Mouse (Mus musculus) small intestine, adult 2 months (tissue): ENCODE data around the gene Gm43517.

Experiments
- CTCF ChIP-seq: fragments of 200-500 bp; IDR thresholded peaks from 2 replicates; pipeline ENCODE4 v1.5.1; 2012; ENCODE audit warnings: low read depth, mild to moderate bottlenecking, control low read depth, inconsistent platforms, low read length, moderate library complexity, mixed read lengths; ENCODE audit not compliant: insufficient replicate concordance, insufficient read length; ENCODE audit errors: extremely low read depth
- POLR2A ChIP-seq: fragments of 200-500 bp; IDR thresholded peaks from 2 replicates; pipeline ENCODE4 v1.6.1; 2012; ENCODE audit warnings: low read depth, mild to moderate bottlenecking, control low read depth, inconsistent platforms, low read length, moderate library complexity

DNA sequence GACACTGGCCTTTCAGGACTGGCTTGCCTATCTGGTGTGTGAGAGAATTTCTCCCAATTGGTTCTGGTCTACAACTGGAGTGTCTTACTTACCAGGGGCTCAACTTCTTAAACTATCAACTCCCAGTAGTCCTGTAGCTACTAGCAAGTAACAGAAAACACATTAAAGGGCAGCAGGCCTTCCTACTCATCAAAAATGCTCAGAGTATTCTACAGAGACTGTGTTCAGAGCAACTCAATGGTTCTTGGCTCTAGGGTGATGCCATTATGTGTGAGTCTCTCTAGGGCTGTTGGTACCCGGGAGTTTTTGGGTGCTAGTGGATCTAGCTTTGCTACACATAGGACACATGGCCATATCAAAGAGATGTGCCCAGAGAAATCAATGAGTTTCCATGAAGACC, 6.1 kb upstream of the Gm43517 start:
- TF ChIP-seq CTCF (no peak), POLR2A (no peak)
